Mouse (Mus musculus) cerebellum, postnatal 36 days (tissue): ENCODE measurements at regions not wholly inside any gene's neighbourhood (a gene's known extent, or its start where the extent isn't known, plus 50 kb on each side); places are given as distances from the start of the nearest gene placed in this dataset.

Source experiments
- DNase-seq, 2 experiments: peaks; one replicate each; pipeline ENCODE4 v3.0.0; 2021 to 2022; ENCODE audit warnings: mixed read lengths in 2 of 2

GRCm38 (mm10) chr9:91151893-91152292, 210.3 kb upstream of the Zic4 start:
- DNase-seq, result no peak

DNA sequence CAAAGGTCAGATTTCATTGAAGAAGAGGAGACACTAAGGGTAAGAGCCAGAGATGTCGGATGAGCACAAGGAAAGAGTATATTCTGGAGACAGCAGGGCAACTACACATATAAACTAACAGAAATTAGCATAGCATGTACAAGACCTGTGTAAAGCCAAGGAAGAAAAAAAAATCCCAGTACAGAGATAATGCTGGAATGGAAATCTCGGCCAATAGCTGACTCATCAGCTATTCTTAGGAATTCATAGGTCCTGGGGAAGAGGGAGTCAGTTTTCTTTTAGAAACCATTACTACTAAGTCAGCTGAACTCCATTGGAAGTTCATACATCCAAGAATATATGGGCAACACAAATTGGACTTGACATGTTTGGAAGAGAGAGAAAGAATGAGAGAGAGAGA, 202.9 kb upstream of the Zic4 start:
- no peak for DNase-seq

DNA sequence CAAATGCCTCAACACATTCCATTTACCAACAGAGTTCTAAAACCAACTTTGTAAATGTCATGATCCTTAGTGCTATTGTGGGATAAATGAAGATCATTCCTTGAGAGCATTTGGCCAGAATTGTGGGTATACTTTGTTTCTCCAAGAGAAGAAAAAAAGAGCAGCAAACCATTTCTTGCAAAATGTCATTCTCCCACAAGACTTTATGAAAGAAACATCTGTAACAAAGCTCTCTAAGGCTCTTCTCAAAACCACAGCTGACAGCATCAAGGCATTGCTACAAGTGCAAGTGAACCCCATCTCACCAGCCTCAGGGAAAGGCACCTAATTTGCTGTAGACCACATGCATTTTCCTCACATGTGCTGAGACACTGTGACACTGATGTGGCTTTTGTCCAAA, 194.3 kb upstream of the Zic4 start:
- no peak for DNase-seq

DNA sequence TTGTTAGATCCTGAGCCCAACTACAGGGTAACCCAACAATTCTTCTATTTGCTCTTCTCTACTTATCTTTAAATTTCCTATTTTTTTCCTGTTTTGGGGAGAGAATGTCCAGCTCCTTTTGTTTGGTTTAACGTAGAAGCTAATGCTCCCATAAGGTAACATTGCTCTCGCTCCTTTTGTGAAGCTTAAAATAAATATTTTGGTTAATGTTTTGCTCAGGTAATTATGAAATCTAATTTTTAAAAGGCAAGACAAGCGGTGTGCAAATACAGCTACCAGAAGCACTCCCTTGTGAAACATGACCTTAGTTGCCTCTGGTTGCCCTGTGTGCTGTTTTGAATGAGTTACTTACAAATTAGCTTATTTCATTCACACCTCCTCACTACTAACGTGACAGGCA, 169.0 kb upstream of the Zic4 start:
- DNase-seq, result no peak

DNA sequence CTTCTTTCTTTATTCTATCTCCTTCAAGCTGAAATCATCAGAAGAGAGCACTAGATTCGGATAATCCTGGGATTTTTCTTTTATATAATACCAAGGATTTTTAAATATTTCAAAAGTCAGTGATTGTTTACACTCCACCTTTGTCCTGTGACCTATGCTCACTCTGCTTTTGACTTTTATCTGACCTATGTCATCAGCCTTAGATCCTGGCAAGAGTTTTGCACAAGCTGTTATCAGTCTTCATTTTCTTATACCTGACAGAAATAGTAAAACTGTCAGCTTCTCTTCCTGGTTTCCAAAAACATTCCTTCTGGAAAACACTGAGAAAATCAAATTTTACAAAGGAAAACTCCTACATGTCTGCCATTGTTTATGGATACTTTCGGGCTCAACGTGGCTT, 168.3 kb upstream of the Zic4 start:
- no peak for DNase-seq

DNA sequence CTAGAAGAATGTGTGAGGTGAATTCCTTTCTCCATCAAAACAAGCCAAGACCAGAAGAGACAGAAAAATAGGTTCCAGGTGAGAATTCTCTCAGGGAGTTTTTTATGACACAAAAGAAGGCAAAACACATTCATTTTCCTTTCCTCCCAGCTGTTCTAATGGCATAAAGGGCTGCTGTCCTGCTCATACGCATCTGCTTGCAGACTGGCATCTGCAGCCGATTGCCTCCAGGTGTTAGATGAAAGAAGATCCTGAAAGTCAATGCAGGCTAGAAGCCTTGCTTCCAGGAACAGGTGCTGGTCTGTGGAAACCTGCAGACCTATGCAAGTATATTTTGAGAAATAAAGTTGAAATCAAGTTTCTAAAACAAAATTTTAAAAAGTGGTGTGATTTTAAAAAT, 154.9 kb upstream of the Zic4 start:
- DNase-seq, result no peak

DNA sequence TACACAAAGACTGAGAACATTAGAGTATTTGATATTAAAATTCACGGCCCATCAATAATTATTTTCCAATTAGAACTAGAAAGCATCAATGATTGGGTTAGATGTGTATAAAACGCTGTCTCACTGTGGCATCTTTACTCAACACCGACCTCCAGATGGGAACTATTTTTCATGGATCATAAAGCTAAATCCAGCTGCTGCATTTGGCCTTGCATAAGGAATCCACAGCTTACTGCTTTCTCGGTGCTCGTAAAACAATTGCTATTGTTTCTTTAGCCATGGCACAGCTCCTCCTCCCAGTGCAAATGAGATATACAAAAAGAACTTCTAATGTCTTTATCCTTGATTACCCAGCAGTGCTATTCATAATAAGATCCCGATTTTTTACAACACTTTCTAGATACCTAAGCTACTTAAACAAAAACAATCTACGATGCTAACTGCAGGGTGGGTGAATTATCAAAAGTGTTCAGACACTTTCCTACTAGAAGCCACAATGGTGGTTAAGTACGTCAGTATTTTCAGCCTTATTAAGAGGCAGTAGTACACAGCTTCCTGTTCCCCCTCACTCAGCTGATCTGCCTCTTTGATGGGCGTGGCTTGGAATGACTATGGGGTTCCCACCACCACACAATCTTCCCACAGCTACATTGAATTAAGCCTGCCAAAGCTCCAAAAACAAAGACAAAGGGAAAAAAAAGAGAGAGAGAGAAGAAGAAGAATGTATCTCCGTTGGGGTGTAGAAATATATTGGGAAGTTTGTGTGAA, 134.4 kb upstream of the Zic4 start:
- no peak for DNase-seq

GRCm38 (mm10) chr9:91228525-91228924, 133.7 kb upstream of the Zic4 start:
- no peak for DNase-seq

GRCm38 (mm10) chr9:91253886-91254285, 108.3 kb upstream of the Zic4 start:
- DNase-seq, result no peak

- DNase-seq, result no peak
Measured at GRCm38 (mm10) chr9:91291340-91291739, 70.9 kb upstream of the Zic4 start.
